Mouse (Mus musculus): ENCODE data around the gene Ccser1. TPM values are rescaled to one million over a fixed set of nuclear protein-coding genes. Genes with fewer than 3 reads are reported as not detected.

Ccser1 gene
- polyA plus RNA-seq, 1 experiment: not detected

- Histone ChIP-seq H3K4me3 (replicated peaks) (no peak overlapping the region), H3K36me3 (ENCODE audit: control insufficient read depth) (no peaks in the 10 kb centered on the region), H3K27me3 (ENCODE audit: control insufficient read depth) (no peaks in the 10 kb centered on the region), H3K4me1 (ENCODE audit: control insufficient read depth) (no peaks in the 10 kb centered on the region), H3K9me3 (ENCODE audit: control insufficient read depth, low read length) (no peaks in the 10 kb centered on the region)
- TF ChIP-seq GATA1 (IDR thresholded peaks at IDR 0.05; ENCODE audit: low read length) (no peak), TAL1 (IDR thresholded peaks at IDR 0.05; ENCODE audit: low read length) (no peak)
These were observed 550.2 kb downstream of the Ccser1 start for GRCm38 (mm10) chr6:61730088-61730880.

- Histone ChIP-seq H3K9me3 (ENCODE audit: control insufficient read depth, low read length) (no peaks in the 10 kb centered on the region), H3K4me1 (ENCODE audit: control insufficient read depth) (no peaks in the 10 kb centered on the region), H3K27me3 (ENCODE audit: control insufficient read depth) (no peaks in the 10 kb centered on the region), H3K36me3 (ENCODE audit: control insufficient read depth) (no peaks in the 10 kb centered on the region), H3K4me3 (replicated peaks) (no peak overlapping the region)
- TF ChIP-seq GATA1 (IDR thresholded peaks at IDR 0.05; ENCODE audit: low read length) (no peak), TAL1 (IDR thresholded peaks at IDR 0.05; ENCODE audit: low read length) (no peak)
These were observed 566.2 kb downstream of the Ccser1 start for GRCm38 (mm10) chr6:61746346-61746745.

GRCm38 (mm10) chr6:61762135-61762534 lies 582.0 kb downstream of the Ccser1 start:
- no peak overlapping the region for H3K4me3 ChIP-seq (replicated peaks)
- H3K27me3 ChIP-seq (ENCODE audit: control insufficient read depth): no peaks in the 10 kb centered on the region
- H3K36me3 ChIP-seq (ENCODE audit: control insufficient read depth): no peaks in the 10 kb centered on the region
- TF ChIP-seq GATA1 (IDR thresholded peaks at IDR 0.05; ENCODE audit: low read length) (no peak), TAL1 (IDR thresholded peaks at IDR 0.05; ENCODE audit: low read length) (no peak)
- H3K9me3 ChIP-seq (ENCODE audit: control insufficient read depth, low read length): no peaks in the 10 kb centered on the region
- no peaks in the 10 kb centered on the region for H3K4me1 ChIP-seq (ENCODE audit: control insufficient read depth)

GRCm38 (mm10) chr6:61763379-61763778 lies 583.3 kb downstream of the Ccser1 start:
- no peaks in the 10 kb centered on the region for H3K4me1 ChIP-seq (ENCODE audit: control insufficient read depth)
- H3K4me3 ChIP-seq (replicated peaks): no peak overlapping the region
- H3K27me3 ChIP-seq (ENCODE audit: control insufficient read depth): no peaks in the 10 kb centered on the region
- no peaks in the 10 kb centered on the region for H3K36me3 ChIP-seq (ENCODE audit: control insufficient read depth)
- no peaks in the 10 kb centered on the region for H3K9me3 ChIP-seq (ENCODE audit: control insufficient read depth, low read length)
- TF ChIP-seq TAL1 (IDR thresholded peaks at IDR 0.05; ENCODE audit: low read length): no peak
- TF ChIP-seq GATA1 (IDR thresholded peaks at IDR 0.05; ENCODE audit: low read length): no peak

GRCm38 (mm10) chr6:61765801-61766200 lies 585.7 kb downstream of the Ccser1 start:
- Histone ChIP-seq H3K36me3 (ENCODE audit: control insufficient read depth) (no peaks in the 10 kb centered on the region), H3K4me3 (replicated peaks) (no peak overlapping the region), H3K27me3 (ENCODE audit: control insufficient read depth) (no peaks in the 10 kb centered on the region), H3K9me3 (ENCODE audit: control insufficient read depth, low read length) (no peaks in the 10 kb centered on the region), H3K4me1 (ENCODE audit: control insufficient read depth) (no peaks in the 10 kb centered on the region)
- TF ChIP-seq TAL1 (IDR thresholded peaks at IDR 0.05; ENCODE audit: low read length) (no peak), GATA1 (IDR thresholded peaks at IDR 0.05; ENCODE audit: low read length) (no peak)

- Histone ChIP-seq H3K36me3 (ENCODE audit: control insufficient read depth) (no peaks in the 10 kb centered on the region), H3K4me3 (replicated peaks) (no peak overlapping the region), H3K9me3 (ENCODE audit: control insufficient read depth, low read length) (no peaks in the 10 kb centered on the region; the same call in 1 of the 2 replicates), H3K27me3 (ENCODE audit: control insufficient read depth) (no peaks in the 10 kb centered on the region), H3K4me1 (ENCODE audit: control insufficient read depth) (no peaks in the 10 kb centered on the region)
- TF ChIP-seq TAL1 (IDR thresholded peaks at IDR 0.05; ENCODE audit: low read length): no peak
- TF ChIP-seq GATA1 (IDR thresholded peaks at IDR 0.05; ENCODE audit: low read length): no peak
These were observed 587.0 kb downstream of the Ccser1 start for GRCm38 (mm10) chr6:61767151-61767550.

GRCm38 (mm10) chr6:61786706-61787105 lies 606.6 kb downstream of the Ccser1 start:
- TF ChIP-seq TAL1 (IDR thresholded peaks at IDR 0.05; ENCODE audit: low read length) (no peak), GATA1 (IDR thresholded peaks at IDR 0.05; ENCODE audit: low read length) (no peak)
- Histone ChIP-seq H3K9me3 (ENCODE audit: control insufficient read depth, low read length) (no peaks in the 10 kb centered on the region), H3K4me1 (ENCODE audit: control insufficient read depth) (no peaks in the 10 kb centered on the region), H3K4me3 (replicated peaks) (no peak overlapping the region), H3K27me3 (ENCODE audit: control insufficient read depth) (no peaks in the 10 kb centered on the region), H3K36me3 (ENCODE audit: control insufficient read depth) (no peaks in the 10 kb centered on the region)

GRCm38 (mm10) chr6:61800889-61801288 lies 620.8 kb downstream of the Ccser1 start:
- H3K9me3 ChIP-seq (ENCODE audit: control insufficient read depth, low read length): no peaks in the 10 kb centered on the region; the same call in 1 of the 2 replicates
- no peaks in the 10 kb centered on the region for H3K27me3 ChIP-seq (ENCODE audit: control insufficient read depth)
- H3K36me3 ChIP-seq (ENCODE audit: control insufficient read depth): no peaks in the 10 kb centered on the region
- no peak for TF ChIP-seq GATA1 (IDR thresholded peaks at IDR 0.05; ENCODE audit: low read length)
- no peak for TF ChIP-seq TAL1 (IDR thresholded peaks at IDR 0.05; ENCODE audit: low read length)
- no peaks in the 10 kb centered on the region for H3K4me1 ChIP-seq (ENCODE audit: control insufficient read depth)
- H3K4me3 ChIP-seq (replicated peaks): no peak overlapping the region

GRCm38 (mm10) chr6:61805481-61805880 lies 625.4 kb downstream of the Ccser1 start:
- Histone ChIP-seq H3K9me3 (ENCODE audit: control insufficient read depth, low read length) (no peaks in the 10 kb centered on the region), H3K27me3 (ENCODE audit: control insufficient read depth) (no peaks in the 10 kb centered on the region), H3K4me3 (replicated peaks) (no peak overlapping the region), H3K36me3 (ENCODE audit: control insufficient read depth) (no peaks in the 10 kb centered on the region), H3K4me1 (ENCODE audit: control insufficient read depth) (no peaks in the 10 kb centered on the region)
- TF ChIP-seq TAL1 (IDR thresholded peaks at IDR 0.05; ENCODE audit: low read length) (no peak), GATA1 (IDR thresholded peaks at IDR 0.05; ENCODE audit: low read length) (no peak)
